Mouse (Mus musculus): ENCODE measurements around the gene Rab19.

- TF ChIP-seq EP300 (optimal IDR thresholded peaks at IDR 0.05) (no peak), CTCF (IDR thresholded peaks at IDR 0.05; ENCODE audit: low read depth) (no peak)
Observed at GRCm38 (mm10) chr6:39348946-39349345, 32.0 kb upstream of the Rab19 start.

All from stomach, postnatal 0 days (tissue).